Mouse (Mus musculus): ENCODE data around the gene Cutal.
A peak's percentile ranks its signal among the peaks of the same experiment; 100 is the strongest.

Gene Cutal

DNA sequence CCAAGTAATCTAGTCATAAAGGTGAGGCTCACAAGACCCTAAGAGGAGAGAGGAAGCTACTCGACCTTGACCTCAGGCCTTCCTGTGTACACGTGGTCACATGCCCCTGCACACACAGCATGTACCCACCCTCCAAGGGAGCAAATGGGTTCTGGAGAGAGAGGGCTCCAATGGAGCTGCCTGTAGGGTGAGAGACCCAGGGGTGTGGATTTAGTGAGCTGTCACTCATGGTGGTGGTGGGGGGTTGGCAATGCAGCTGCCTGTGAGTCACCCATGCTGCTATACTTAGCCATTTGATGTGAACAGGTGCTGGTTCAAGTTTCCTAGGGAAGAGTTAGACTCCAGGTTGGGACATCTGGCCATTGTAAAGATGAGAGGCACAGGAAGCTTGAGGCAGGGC lies 45.9 kb downstream of the Cutal start:
- DNase-seq (ENCODE audit: low read depth, low spot score) = peak; percentile 39
- H3K36me3 ChIP-seq (ENCODE audit: control insufficient read depth, insufficient read depth, low read length, poor library complexity, severe bottlenecking) = no peaks in the 10 kb centered on the region
- no peaks in the 10 kb centered on the region for H3K27me3 ChIP-seq (ENCODE audit: control insufficient read depth, insufficient read depth, low read length, poor library complexity, severe bottlenecking)

DNA sequence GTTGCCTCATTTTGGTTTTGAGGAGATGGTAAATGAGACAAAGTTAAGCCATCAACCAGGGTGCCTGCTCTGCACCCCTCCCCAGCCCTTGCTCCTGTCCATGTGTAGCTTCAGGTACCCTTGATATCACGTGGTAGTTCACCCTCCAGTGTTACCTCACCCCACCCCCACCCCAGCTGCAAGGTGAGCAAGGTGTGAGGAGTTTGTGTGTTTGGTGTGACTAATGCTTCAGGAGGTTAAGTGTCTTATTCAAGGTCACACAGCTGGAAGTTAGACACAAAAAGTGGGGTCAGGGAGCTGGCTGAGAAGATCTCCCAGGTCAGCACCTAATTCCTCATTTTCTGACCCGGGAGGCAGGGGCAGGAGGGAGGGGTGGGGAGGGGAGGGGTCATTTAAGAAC lies 48.5 kb downstream of the Cutal start:
- Histone ChIP-seq H3K36me3 (ENCODE audit: control insufficient read depth, insufficient read depth, low read length, poor library complexity, severe bottlenecking) (no peaks in the 10 kb centered on the region), H3K27me3 (ENCODE audit: control insufficient read depth, insufficient read depth, low read length, poor library complexity, severe bottlenecking) (no peaks in the 10 kb centered on the region)
- no peak for DNase-seq (ENCODE audit: low read depth, low spot score)

DNA sequence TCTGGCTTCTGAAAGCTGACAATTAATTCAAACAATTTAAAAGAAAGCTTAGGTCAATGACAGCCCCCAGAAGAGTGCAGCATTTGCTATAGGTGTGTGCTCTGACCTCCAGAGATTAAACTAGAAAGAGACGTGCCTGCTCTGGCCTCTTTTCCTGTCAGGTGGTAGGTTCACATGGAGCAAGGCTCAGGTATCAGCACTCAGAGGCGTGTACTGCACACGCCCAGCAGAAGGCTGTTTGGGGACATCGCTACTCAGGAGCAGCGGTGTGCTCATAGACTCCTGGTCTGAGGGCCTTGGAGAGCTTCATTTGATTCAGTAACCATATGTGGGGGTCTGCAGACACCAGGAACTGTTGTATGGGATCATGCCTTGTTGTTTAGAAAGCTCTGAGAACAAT lies 53.1 kb downstream of the Cutal start:
- Histone ChIP-seq H3K36me3 (ENCODE audit: control insufficient read depth, insufficient read depth, low read length, poor library complexity, severe bottlenecking) (no peaks in the 10 kb centered on the region), H3K27me3 (ENCODE audit: control insufficient read depth, insufficient read depth, low read length, poor library complexity, severe bottlenecking) (no peaks in the 10 kb centered on the region)
- DNase-seq (ENCODE audit: low read depth, low spot score) = no peak

DNA sequence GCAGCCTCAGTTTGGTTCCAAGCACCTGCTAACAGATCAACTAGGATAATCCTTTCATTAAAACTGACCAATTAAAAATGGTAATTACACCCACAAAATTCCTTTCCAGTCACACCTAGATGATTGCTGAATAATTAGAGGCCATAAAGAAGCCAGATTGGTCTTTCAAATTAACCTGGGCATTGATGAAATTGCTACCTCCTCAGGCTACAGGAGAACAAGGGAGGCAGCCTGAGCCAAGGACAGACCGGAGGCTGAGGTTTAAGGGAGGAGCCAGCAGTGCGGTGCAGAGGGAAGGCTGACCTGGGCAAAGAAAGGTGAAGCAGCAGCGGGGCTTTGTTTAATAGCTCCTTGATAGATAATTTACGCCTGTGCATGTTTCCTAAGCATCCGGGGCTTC lies 63.3 kb downstream of the Cutal start:
- DNase-seq (ENCODE audit: low read depth, low spot score) = no peak
- Histone ChIP-seq H3K36me3 (ENCODE audit: control insufficient read depth, insufficient read depth, low read length, poor library complexity, severe bottlenecking) (no peaks in the 10 kb centered on the region), H3K27me3 (ENCODE audit: control insufficient read depth, insufficient read depth, low read length, poor library complexity, severe bottlenecking) (no peaks in the 10 kb centered on the region)

DNA sequence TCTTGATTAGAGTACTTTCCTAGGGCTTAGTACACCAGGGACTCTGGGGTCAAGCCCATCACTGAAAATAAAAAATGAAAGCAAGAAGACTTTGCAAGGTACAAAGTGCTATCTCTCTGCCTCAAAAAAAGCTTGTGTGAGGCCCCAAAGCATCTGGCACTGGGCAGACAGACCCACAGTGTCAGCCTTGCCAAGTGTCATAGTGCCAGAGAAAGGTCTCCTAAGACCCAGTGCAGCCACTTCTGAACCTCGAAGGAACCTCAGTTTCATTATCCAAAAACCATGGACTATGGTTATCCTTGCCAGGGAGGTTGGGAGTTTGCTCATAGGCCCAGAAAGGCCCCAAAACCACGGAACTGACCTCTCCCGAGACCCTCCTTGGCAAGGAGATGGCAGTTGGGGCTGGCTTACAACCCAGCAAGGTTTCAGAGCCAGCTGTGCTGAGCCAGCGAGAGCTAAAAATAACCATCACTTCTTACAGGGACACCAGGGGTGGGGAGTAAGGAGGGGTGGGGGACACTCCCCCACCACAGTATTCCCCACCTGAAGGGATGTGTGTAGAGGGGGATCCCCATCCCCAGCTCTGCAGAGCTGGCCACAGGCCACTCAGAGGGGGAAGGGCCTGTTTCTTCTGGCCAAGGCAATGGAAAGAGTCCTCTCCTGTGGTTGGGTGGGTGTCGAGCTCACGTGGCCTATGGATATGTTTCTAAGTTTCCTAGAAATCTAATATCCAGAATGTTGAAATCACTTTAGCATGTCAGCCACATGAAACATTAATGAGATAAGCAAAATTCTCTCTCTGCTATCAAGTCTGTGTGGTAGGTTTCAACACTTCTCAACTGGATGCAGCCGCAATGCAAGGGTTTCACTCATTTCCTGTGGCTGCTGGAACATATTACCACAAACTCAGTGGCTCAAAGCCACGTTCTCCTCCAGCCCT lies 64.3 kb downstream of the Cutal start:
- DNase-seq (ENCODE audit: low read depth, low spot score) = peak; percentile 34
- H3K36me3 ChIP-seq (ENCODE audit: control insufficient read depth, insufficient read depth, low read length, poor library complexity, severe bottlenecking) = no peaks in the 10 kb centered on the region
- H3K27me3 ChIP-seq (ENCODE audit: control insufficient read depth, insufficient read depth, low read length, poor library complexity, severe bottlenecking) = no peaks in the 10 kb centered on the region

DNA sequence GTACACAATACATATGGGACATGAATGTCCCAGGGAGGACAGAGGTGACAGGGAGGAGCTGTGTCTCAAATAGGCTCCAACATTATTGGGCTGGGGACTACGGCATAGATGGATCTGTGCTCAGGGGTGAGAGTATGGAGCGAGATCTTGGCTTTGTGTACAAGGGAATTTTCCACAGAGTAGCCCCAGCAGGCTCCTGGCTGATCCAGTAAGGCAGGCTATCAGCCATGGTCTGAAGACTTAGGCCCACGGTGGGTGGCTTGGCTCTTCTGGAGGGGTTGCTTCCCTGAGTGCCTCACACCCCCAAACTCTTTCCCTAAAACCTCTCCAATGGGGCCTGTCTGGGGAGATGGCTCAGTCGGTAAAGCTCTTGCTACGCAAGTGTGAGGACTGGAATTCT lies 66.0 kb downstream of the Cutal start:
- no peak for DNase-seq (ENCODE audit: low read depth, low spot score)
- Histone ChIP-seq H3K27me3 (ENCODE audit: control insufficient read depth, insufficient read depth, low read length, poor library complexity, severe bottlenecking) (no peaks in the 10 kb centered on the region), H3K36me3 (ENCODE audit: control insufficient read depth, insufficient read depth, low read length, poor library complexity, severe bottlenecking) (no peaks in the 10 kb centered on the region)

DNA sequence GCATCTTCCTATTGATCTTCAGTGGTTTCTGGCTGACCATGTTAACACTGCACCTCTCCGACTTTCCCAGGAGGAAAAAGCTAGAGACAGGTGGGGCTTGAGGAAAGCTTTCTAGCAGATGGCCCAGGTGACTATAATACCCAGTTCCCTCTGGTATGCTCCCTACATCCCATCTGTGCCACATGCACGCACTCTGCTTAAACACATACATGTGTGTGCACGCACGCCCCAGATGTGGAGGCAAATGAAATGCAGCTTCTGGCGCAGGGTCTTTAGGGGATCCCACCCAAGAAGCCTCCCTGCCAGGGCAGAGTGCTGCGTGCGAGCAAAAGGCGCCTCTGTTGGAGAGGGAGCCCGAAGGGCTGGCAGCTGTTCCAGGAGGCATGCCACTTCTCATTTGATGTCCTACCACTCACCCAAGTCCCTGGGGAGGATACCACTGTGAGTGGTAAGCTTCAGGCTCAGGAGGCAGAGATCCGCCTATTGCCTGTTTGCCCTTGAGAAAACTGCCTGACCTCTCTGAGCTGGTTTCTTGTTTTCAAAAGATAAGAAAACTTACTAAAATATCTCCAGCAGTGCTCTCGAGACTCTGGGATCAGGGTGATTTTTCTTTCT lies 67.0 kb downstream of the Cutal start:
- H3K27me3 ChIP-seq (ENCODE audit: control insufficient read depth, insufficient read depth, low read length, poor library complexity, severe bottlenecking) = no peaks in the 10 kb centered on the region
- peak; percentile 80 for DNase-seq (ENCODE audit: low read depth, low spot score)
- H3K36me3 ChIP-seq (ENCODE audit: control insufficient read depth, insufficient read depth, low read length, poor library complexity, severe bottlenecking) = no peaks in the 10 kb centered on the region
